ENCODE assay signal across 9 mouse cellular contexts in the genomic region with DNA sequence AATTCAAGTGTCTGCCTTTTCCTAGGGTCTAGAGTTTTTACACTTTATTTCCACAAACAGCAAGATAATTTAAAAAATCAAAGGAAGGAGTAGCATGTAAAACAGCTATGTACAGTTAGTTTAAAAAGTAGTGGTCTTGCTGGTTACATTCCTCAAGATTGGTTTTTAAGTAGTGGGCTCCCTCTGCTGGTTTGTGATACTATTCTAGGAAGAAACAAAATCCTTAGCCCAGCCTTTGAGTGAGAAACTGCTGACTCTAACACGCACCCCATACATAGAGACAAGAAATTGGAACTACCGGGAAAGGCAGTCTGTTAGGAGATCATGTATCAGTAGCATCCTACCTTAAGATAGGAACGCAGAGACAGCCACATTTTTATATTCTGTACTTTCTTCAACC.
A peak's percentile ranks its signal among the peaks of the same experiment; 100 is the strongest.
DNase-seq lines count a peak whose midpoint lies in the region; ATAC-seq lines count a peak whose summit lies in the region.
"Had no signal": no experiment of that assay in that cellular context is flagged by ENCODE, and none has a peak within 500 bp of the region (broad histone marks: within the 10 kb centered on the region; RNA-seq: fewer than 3 reads in every experiment).

No protein-coding gene starts in this region.

- H3K27me3 ChIP-seq in forebrain, embryonic 15.5 days: no peaks in the 10 kb centered on the region
- H3K27me3 ChIP-seq in forebrain, embryonic 10.5 days (ENCODE audit: poor library complexity, severe bottlenecking): no peaks in the 10 kb centered on the region
- no peaks in the 10 kb centered on the region for H3K27me3 ChIP-seq in limb, embryonic 13.5 days
- H3K27me3 ChIP-seq in limb, embryonic 10.5 days (ENCODE audit: low read depth, poor library complexity, severe bottlenecking): no peaks in the 10 kb centered on the region
- H3K27me3 ChIP-seq: hindbrain, embryonic 15.5 days had no signal

- H3K4me1 ChIP-seq in forebrain, embryonic 15.5 days: no peaks in the 10 kb centered on the region
- no peaks in the 10 kb centered on the region for H3K4me1 ChIP-seq in forebrain, embryonic 10.5 days
- peaks cover 2% of the 10 kb centered on the region for H3K4me1 ChIP-seq in limb, embryonic 13.5 days
- H3K4me1 ChIP-seq in limb, embryonic 10.5 days: no peaks in the 10 kb centered on the region
- H3K4me1 ChIP-seq: hindbrain, embryonic 15.5 days had no signal

- no peak overlapping the region for H3K4me2 ChIP-seq in forebrain, embryonic 15.5 days (replicated peaks)
- no peak overlapping the region for H3K4me2 ChIP-seq in limb, embryonic 13.5 days (replicated peaks)
- H3K4me2 ChIP-seq: hindbrain, embryonic 15.5 days had no signal

- no peak overlapping the region for H3K9ac ChIP-seq in forebrain, embryonic 15.5 days (replicated peaks)
- H3K9ac ChIP-seq in limb, embryonic 13.5 days: no peak overlapping the region
- H3K9ac ChIP-seq: hindbrain, embryonic 15.5 days had no signal

- no peak overlapping the region for H3K27ac ChIP-seq in forebrain, embryonic 15.5 days (replicated peaks)
- no peak overlapping the region for H3K27ac ChIP-seq in forebrain, embryonic 10.5 days
- no peak overlapping the region for H3K27ac ChIP-seq in limb, embryonic 13.5 days
- no peak overlapping the region for H3K27ac ChIP-seq in limb, embryonic 10.5 days
- H3K27ac ChIP-seq: hindbrain, embryonic 15.5 days had no signal

- no peak overlapping the region for H3K4me3 ChIP-seq in forebrain, embryonic 15.5 days
- no peak overlapping the region for H3K4me3 ChIP-seq in forebrain, embryonic 10.5 days
- no peak overlapping the region for H3K4me3 ChIP-seq in limb, embryonic 13.5 days
- no peak overlapping the region for H3K4me3 ChIP-seq in limb, embryonic 10.5 days
- H3K4me3 ChIP-seq: hindbrain, embryonic 15.5 days had no signal

- 65% methylated on average over 3 of the region's 3 CpGs for WGBS in forebrain, embryonic 15.5 days
- WGBS in forebrain, embryonic 10.5 days: 84% methylated on average over 3 of the region's 3 CpGs
- 69% methylated on average over 3 of the region's 3 CpGs for WGBS in limb, embryonic 13.5 days
- 74% methylated on average over 3 of the region's 3 CpGs for WGBS in limb, embryonic 10.5 days

- no peak for DNase-seq in forebrain, embryonic 10.5 days (ENCODE audit: extremely low spot score, low spot score)
- DNase-seq in limb, embryonic 10.5 days (ENCODE audit: low spot score): no peak
- DNase-seq in brain, adult 2 months (ENCODE audit: low read depth, low spot score): peak; percentile 60
- peak; percentile 75 for DNase-seq in lung, postnatal 36 days
- DNase-seq in cerebellum, postnatal 4 days (ENCODE audit: low spot score in 2 of 2): no peak
- DNase-seq in gastrocnemius, postnatal 36 days: no peak

- peaks cover 17% of the 10 kb centered on the region for H3K36me3 ChIP-seq in forebrain, embryonic 15.5 days
- H3K36me3 ChIP-seq in forebrain, embryonic 10.5 days (replicated peaks): peaks cover 32% of the 10 kb centered on the region
- peaks cover 16% of the 10 kb centered on the region for H3K36me3 ChIP-seq in limb, embryonic 13.5 days
- H3K36me3 ChIP-seq in limb, embryonic 10.5 days: peaks cover 34% of the 10 kb centered on the region

- ATAC-seq in forebrain, embryonic 15.5 days (replicated peaks): peak; percentile 66
- ATAC-seq in limb, embryonic 13.5 days (ENCODE audit: low FRiP score, low read depth): peak; percentile 15; the same call in 1 of the 2 replicates

- intact Hi-C loops in gastrocnemius, postnatal 36 days (cut with DNase I): loop anchor here (2.0 kb wide), 1 partner anchor 71 kb away; no protein-coding TSS in a partner anchor

- H3K9me3 ChIP-seq in forebrain, embryonic 15.5 days: no peaks in the 10 kb centered on the region
- H3K9me3 ChIP-seq in forebrain, embryonic 10.5 days: no peaks in the 10 kb centered on the region
- no peaks in the 10 kb centered on the region for H3K9me3 ChIP-seq in limb, embryonic 13.5 days
- H3K9me3 ChIP-seq in limb, embryonic 10.5 days (replicated peaks): no peaks in the 10 kb centered on the region
- H3K9me3 ChIP-seq: hindbrain, embryonic 15.5 days had no signal

Comparison
In these comparisons a context has a peak if more than half of its experiments do, and no peak if none do; other contexts are left out.
1. DNase-seq: peak in brain, adult 2 months (single experiment) and lung, postnatal 36 days (single experiment); none in forebrain, embryonic 10.5 days (single experiment), limb, embryonic 10.5 days (single experiment), cerebellum, postnatal 4 days (0 of 2) and gastrocnemius, postnatal 36 days (0 of 2).